Mouse (Mus musculus) small intestine, adult 2 months (tissue): ENCODE measurements around the gene Pou2f2.

Source experiments
- CTCF ChIP-seq: fragments of 200-500 bp; IDR thresholded peaks from 2 replicates; pipeline ENCODE4 v1.5.1; 2012; ENCODE audit warnings: low read depth, mild to moderate bottlenecking, control low read depth, inconsistent platforms, low read length, moderate library complexity, mixed read lengths; ENCODE audit not compliant: insufficient replicate concordance, insufficient read length; ENCODE audit errors: extremely low read depth
- POLR2A ChIP-seq: fragments of 200-500 bp; IDR thresholded peaks from 2 replicates; pipeline ENCODE4 v1.6.1; 2012; ENCODE audit warnings: low read depth, mild to moderate bottlenecking, control low read depth, inconsistent platforms, low read length, moderate library complexity

DNA sequence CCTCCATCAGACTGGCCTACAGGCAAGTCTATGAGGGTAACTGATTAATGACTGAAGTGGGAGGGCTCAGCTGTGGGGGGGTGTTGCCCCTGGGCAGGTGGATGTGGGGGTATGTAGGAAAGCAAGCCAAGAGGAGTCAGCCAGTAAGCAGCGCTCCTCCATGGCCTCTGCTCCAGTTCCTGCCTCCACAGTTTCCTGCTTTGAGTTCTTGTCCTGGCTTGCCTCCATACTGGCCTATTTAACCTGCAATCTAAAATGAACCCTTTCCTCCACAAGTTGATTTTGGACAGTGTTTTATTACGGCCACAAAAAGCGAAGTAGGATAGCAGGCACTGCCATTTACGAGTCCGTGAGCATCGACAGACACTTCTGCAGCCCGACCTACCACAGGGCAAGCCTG lies 112.2 kb downstream of the Pou2f2 start:
- TF ChIP-seq POLR2A: no peak
- TF ChIP-seq CTCF: no peak
